Mouse (Mus musculus) mesoderm, embryonic 11.5 days (tissue): ENCODE data around the gene Scin.

Source experiments
- DNase-seq: peaks from one replicate; pipeline ENCODE4 v3.0.0-alpha.2; 2012; ENCODE audit warnings: low read depth, low spot score

The Scin gene

DNA sequence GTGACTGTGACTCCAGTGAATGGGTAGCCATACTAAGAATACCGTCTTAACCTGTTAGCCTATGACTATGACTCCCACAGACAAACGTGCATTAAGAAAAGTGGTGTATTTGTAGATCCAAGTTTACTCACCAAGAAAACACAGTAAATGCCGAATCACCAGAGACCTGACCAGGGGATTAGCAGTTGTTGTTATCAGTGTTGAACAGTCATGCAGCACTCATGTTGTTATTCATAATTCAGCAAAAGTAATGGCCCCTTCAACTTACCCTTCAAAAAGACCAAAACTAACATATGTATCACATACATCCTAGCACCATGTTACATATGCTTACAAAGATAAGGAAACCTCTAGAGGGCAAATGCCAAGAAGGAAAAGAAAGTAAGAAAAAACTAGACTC lies 106.6 kb downstream of the Scin start:
- no peak for DNase-seq

DNA sequence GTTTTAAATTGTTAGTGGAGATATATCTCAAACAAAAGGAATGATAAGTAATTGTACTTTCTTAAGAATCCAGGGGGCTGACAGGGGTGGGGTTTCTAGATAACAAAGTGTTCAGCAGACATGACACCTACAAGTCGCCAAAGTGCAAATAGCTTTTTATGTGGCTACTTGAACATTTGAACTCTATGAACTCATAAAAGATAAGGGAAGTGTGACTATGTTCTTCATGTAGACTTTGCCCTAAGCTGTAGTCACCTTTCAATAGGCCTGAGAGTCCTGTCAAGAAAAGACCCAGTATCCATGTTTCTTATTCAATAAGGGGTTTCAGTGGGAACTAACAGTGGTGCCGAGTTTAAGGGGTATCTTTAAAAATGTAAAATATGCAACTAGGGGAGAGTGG lies 110.1 kb downstream of the Scin start:
- no peak for DNase-seq

DNA sequence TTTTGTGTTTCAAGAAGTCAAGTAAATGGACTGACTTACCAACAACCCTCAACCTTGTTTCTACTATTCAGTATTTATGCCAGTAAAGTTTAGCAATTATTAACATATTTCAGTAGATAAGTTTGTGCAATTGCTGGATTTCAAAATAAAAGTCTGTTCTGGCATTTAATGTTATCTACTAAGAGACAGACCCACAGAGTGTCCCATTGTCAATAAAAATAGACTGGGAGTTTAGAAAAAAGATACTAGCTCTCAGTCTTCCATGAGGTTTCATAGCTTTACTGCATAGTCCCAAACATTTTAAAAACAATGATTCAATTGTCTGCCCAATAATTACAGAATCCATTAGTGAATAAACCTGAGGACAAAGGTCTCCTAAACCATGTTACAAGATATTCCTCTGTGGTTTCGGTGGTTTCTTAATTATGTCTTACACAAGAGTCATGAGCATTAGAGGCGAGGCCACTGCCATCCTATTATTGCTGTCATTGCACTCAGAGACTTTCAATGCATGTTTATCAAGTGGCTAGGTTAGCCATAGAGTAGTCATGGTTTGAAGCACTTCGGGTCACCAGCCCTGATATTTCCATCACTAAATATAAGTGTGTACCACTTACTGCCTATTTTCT lies 110.9 kb downstream of the Scin start:
- DNase-seq = no peak

DNA sequence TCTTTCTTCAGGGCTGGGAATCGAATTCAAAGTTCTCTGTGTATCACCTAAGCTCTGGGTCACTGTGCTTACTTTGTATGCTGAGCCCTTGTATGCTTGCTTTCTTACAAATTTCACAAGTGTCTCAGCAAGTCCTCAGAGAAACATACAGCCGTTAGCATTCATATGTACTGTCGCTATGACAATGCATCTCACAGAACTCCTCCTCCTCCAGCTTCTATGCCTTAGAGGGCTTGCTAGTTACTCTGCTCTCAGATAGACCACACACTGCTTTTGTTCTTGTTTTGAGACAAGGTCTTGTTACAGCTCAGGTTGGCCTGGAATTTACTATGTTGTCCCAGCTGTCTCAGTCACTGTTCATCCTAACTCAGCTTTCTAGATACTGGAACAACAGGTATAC lies 111.7 kb downstream of the Scin start:
- no peak for DNase-seq

DNA sequence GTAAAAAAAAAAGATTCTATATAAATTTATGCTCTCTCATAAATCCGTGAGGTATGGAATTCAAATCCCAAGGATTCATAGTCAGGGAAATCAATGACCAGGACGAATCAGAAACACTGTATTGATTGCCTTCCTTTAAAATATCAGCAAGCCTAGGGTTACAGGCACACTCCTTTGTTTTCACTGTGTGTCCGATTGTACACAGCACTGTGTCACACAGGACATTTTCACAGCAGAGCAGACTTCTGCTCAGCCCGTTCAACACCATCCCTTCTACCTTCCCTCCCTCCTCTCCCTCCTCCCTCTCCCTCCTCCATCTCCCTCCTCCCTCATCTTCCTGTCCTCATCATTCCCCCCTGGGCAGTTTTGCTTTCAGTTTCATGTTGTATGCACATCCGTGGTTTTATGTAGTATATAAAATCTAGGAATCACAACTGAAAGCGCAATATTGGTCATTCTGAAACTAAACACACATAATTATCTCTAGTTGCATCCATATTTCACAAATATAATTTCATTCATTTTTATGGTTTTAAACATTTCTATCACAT lies 116.0 kb downstream of the Scin start:
- DNase-seq = no peak

DNA sequence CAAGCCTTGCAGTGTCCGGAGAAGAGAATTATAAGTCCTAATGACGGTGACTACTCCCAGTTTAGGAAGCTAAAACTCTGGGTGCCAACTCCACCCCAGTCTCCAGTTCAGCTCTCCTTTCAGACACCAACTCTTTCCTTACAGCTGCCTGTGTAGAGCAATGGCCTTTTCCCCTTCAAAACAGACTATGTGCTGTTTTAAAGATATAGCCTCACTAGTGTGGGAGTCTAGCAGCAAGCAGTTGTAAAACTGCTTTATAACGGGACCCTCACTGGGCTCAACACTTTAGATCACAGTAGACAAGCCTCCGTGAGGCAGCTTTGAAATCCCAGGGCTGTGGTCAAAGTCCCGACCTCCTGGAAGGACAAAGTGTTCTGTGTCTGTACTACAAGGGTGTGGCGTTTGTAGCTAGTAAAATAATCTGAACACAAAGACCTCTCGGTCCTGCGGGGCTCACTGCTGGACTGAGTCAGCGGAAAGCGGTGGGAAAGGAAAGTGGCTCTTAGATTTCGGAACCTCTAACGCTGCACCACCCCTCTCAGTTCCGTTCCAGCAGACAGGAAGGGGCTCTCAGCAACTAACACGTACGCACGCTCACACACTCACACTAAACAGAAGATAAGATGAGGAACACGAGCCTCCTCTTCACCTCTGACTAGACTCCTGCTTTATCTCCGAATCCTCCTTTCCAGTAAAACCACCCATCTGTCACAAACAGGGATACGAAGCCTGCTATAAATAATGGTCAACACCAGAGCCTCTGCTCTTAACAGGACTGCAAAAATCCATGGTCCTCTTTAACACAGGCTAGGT lies 117.2 kb downstream of the Scin start:
- DNase-seq = peak; percentile 50

DNA sequence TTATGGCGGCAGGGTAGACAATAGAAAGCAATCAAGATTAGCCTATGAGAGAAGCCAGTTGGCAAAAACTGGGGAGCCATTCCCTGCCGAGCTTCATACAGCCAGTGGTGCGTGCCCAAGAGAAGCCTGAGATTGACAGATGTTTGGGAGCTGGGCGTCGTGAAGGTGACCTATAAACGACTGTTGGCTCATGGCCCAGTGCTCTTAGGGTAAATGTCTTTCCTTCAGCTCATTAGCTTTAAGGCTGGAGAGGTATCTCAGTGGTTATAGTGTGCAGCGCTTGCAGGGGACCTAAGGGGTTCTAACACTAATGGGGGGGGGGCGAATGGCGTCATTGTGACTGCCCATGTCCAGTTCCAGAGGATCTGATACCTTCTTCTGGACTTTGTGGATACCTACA lies 118.0 kb downstream of the Scin start:
- no peak for DNase-seq

DNA sequence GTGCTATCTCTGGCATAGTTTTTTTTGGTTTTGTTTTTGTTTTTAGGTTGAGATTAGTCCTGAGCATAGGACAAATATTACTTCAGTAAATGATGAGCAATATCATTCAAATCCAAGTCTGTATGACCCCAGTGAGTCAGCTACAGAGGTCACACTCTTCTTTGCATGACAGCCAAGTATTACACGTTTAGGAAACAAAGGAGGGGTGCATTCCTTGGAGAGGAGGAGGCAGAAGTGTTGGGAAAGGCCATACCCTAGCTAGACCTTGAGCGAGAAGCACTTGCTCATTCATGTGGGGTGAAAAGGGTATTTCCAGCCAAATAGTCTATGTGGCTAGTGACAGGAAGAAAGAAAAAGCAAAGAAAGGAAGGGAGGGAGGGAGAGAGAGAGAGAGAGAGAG lies 124.2 kb downstream of the Scin start:
- no peak for DNase-seq
